Mouse (Mus musculus) heart, postnatal 0 days (tissue): ENCODE data around the gene Snai1. TPM values are rescaled to one million over a fixed set of nuclear protein-coding genes. Genes with fewer than 3 reads are reported as not detected.

Experiments used
- ATAC-seq: fragments of 200-750 bp; cut with Nextera tagmentation; 2 replicates; pipeline ENCODE4 v1.8.0; 2017; ENCODE audit warnings: low read depth, moderate number of reproducible peaks, moderate library complexity; ENCODE audit not compliant: insufficient read depth
- DNase-seq: peaks from one replicate; pipeline ENCODE4 v3.0.0-alpha.2; 2016; ENCODE audit warnings: low spot score
- H3K27ac ChIP-seq: fragments of 300-500 bp; sonication (generic); 2 replicates; pipeline ENCODE4 v1.5.1; 2014; ENCODE audit warnings: low read depth, mild to moderate bottlenecking
- H3K27me3 ChIP-seq: fragments of 300-500 bp; sonication (generic); 2 replicates; pipeline ENCODE4 v1.6.1; 2014; ENCODE audit warnings: low read length, mixed read lengths; ENCODE audit not compliant: control insufficient read depth, insufficient read depth
- H3K36me3 ChIP-seq: fragments of 300-500 bp; sonication (generic); replicated peaks from 2 replicates; pipeline ENCODE4 v1.6.1; 2014; ENCODE audit warnings: low read length, mixed read lengths; ENCODE audit not compliant: control insufficient read depth, insufficient read depth
- H3K4me1 ChIP-seq: fragments of 300-500 bp; sonication (generic); 2 replicates; pipeline ENCODE4 v1.6.1; 2014; ENCODE audit warnings: antibody characterized with exemption; ENCODE audit not compliant: control insufficient read depth, insufficient read depth
- H3K4me2 ChIP-seq: fragments of 300-500 bp; sonication (generic); 2 replicates; pipeline ENCODE4 v1.6.1; 2014; ENCODE audit warnings: low read depth, mild to moderate bottlenecking, low read length, moderate library complexity
- H3K4me3 ChIP-seq: fragments of 300-500 bp; sonication (generic); 2 replicates; pipeline ENCODE4 v1.5.1; 2014; ENCODE audit warnings: low read depth, low read length
- H3K9ac ChIP-seq: fragments of 300-500 bp; sonication (generic); replicated peaks from 2 replicates; pipeline ENCODE4 v1.6.1; 2014; ENCODE audit warnings: low read depth, low read length, mixed read lengths
- H3K9me3 ChIP-seq: fragments of 300-500 bp; sonication (generic); replicated peaks from 2 replicates; pipeline ENCODE4 v1.6.1; 2016; ENCODE audit warnings: low read length; ENCODE audit not compliant: control insufficient read depth
- CTCF ChIP-seq: IDR thresholded peaks from 2 replicates; pipeline ENCODE4 v1.5.1; 2016; ENCODE audit warnings: antibody characterized with exemption, control low read depth, low read depth
- EP300 ChIP-seq: IDR thresholded peaks from 2 replicates; pipeline ENCODE4 v1.6.1; 2016; ENCODE audit warnings: antibody characterized with exemption, low read depth
- WGBS: fragments of 180-500 bp; shearing (Covaris S2); extraction: QIAGEN DNeasy Blood & Tissue Kit; methylation state at CpG from one replicate; pipeline ENCODE4 v1.1.7; 2014; 5-methylcytosine and 5-hydroxymethylcytosine counted together
- polyA plus RNA-seq: library from polyadenylated mRNA; unstranded; fragments of >200 nt; fragmentation: Nextera tagmentation; extraction: Ambion mirVana; gene quantifications from 2 replicates; pipeline ENCODE4 v1.2.1, GENCODE M21; 2015
- total RNA-seq: library from RNA; depleted of rRNA; stranded (reverse); fragments of >200 nt; gene quantifications from 2 replicates; pipeline ENCODE4 v1.2.3, GENCODE M21; 2014; ENCODE audit warnings: low replicate concordance

Gene Snai1
- total and polyA plus RNA-seq, 2 experiments from 2014 or later, result 6.0 TPM; not detected in 1

- Histone ChIP-seq H3K9ac (no peak overlapping the region; the same call in 1 of the 2 replicates), H3K27me3 (no peaks in the 10 kb centered on the region), H3K4me1 (peaks cover 12% of the 10 kb centered on the region), H3K36me3 (no peaks in the 10 kb centered on the region), H3K27ac (peak overlapping the region; percentile 63), H3K4me2 (peak overlapping the region; percentile 37; the same call in 1 of the 2 replicates), H3K4me3 (no peak overlapping the region), H3K9me3 (no peaks in the 10 kb centered on the region)
- 30% methylated on average over 19 of the region's 19 CpGs for WGBS
- TF ChIP-seq CTCF (no peak), EP300 (peak; percentile 36; the same call in 1 of the 2 replicates)
- DNase-seq (peak; percentile 62), ATAC-seq (peak; percentile 16; the same call in 1 of the 2 replicates)
These were observed 27.7 kb downstream of the Snai1 start for GRCm38 (mm10) chr2:167565682-167566081.

- Histone ChIP-seq H3K4me2 (no peak overlapping the region), H3K27me3 (no peaks in the 10 kb centered on the region), H3K4me3 (no peak overlapping the region), H3K27ac (no peak overlapping the region), H3K4me1 (peaks cover 7% of the 10 kb centered on the region; the same call in 1 of the 2 replicates), H3K9ac (no peak overlapping the region), H3K36me3 (no peaks in the 10 kb centered on the region), H3K9me3 (no peaks in the 10 kb centered on the region)
- 70% methylated on average over 9 of the region's 9 CpGs for WGBS
- TF ChIP-seq EP300, result no peak
- TF ChIP-seq CTCF, result no peak
- ATAC-seq, result no peak
- DNase-seq, result no peak
These were observed 30.1 kb downstream of the Snai1 start for GRCm38 (mm10) chr2:167568112-167568511.

GRCm38 (mm10) chr2:167569934-167570651, 32.1 kb downstream of the Snai1 start:
- H3K27me3 ChIP-seq, result no peaks in the 10 kb centered on the region
- H3K9ac ChIP-seq, result no peak overlapping the region
- H3K27ac ChIP-seq, result peak overlapping the region; percentile 56
- H3K4me2 ChIP-seq, result no peak overlapping the region
- WGBS, result 32% methylated on average over 13 of the region's 13 CpGs
- H3K4me3 ChIP-seq, result no peak overlapping the region
- DNase-seq (peak; percentile 50), ATAC-seq (peak; percentile 54)
- peaks cover 7% of the 10 kb centered on the region; the same call in 1 of the 2 replicates for H3K4me1 ChIP-seq
- no peaks in the 10 kb centered on the region for H3K9me3 ChIP-seq
- no peaks in the 10 kb centered on the region for H3K36me3 ChIP-seq
- TF ChIP-seq EP300 (no peak), CTCF (0 out of 2 replicates have a peak, but pooled peaks have one; percentile 9)

- Histone ChIP-seq H3K36me3 (no peaks in the 10 kb centered on the region), H3K9me3 (no peaks in the 10 kb centered on the region), H3K27me3 (no peaks in the 10 kb centered on the region), H3K27ac (peak overlapping the region; percentile 56), H3K4me3 (no peak overlapping the region), H3K4me2 (no peak overlapping the region), H3K9ac (no peak overlapping the region), H3K4me1 (peaks cover 7% of the 10 kb centered on the region; the same call in 1 of the 2 replicates)
- DNase-seq (no peak), ATAC-seq (no peak)
- WGBS, result 79% methylated on average over 6 of the region's 6 CpGs
- no peak for TF ChIP-seq EP300
- no peak for TF ChIP-seq CTCF
These were observed 32.8 kb downstream of the Snai1 start for GRCm38 (mm10) chr2:167570815-167571214.

- Histone ChIP-seq H3K4me2 (no peak overlapping the region), H3K36me3 (no peaks in the 10 kb centered on the region), H3K9me3 (no peaks in the 10 kb centered on the region), H3K9ac (no peak overlapping the region), H3K27ac (no peak overlapping the region), H3K4me1 (peaks cover 7% of the 10 kb centered on the region; the same call in 1 of the 2 replicates), H3K4me3 (no peak overlapping the region), H3K27me3 (no peaks in the 10 kb centered on the region)
- 79% methylated on average over 18 of the region's 18 CpGs for WGBS
- TF ChIP-seq CTCF, result no peak
- no peak for TF ChIP-seq EP300
- DNase-seq (no peak), ATAC-seq (no peak)
These were observed 33.6 kb downstream of the Snai1 start for GRCm38 (mm10) chr2:167571442-167572220.
